Mouse (Mus musculus) C2C12 (cell line): ENCODE measurements at regions not wholly inside any gene's neighbourhood (a gene's known extent, or its start where the extent isn't known, plus 50 kb on each side); places are given as distances from the start of the nearest gene placed in this dataset.

Experiments used
- H3K27me3 ChIP-seq: one replicate; pipeline ENCODE4 v1.6.1; 2011; ENCODE audit not compliant: control insufficient read depth, insufficient read depth, insufficient read length
- H3K36me3 ChIP-seq: one replicate; pipeline ENCODE4 v1.6.1; 2011; ENCODE audit not compliant: control insufficient read depth, insufficient read depth
- H3K4me3 ChIP-seq: one replicate; pipeline ENCODE4 v1.5.1; 2011; ENCODE audit warnings: mild to moderate bottlenecking, control low read depth; ENCODE audit not compliant: poor library complexity, insufficient read depth, severe bottlenecking
- H3K79me2 ChIP-seq: one replicate; pipeline ENCODE4 v1.6.1; 2011; ENCODE audit not compliant: control insufficient read depth, insufficient read depth
- H3K79me3 ChIP-seq: one replicate; pipeline ENCODE4 v1.6.1; 2011; ENCODE audit warnings: low read depth, control low read depth
- H3ac ChIP-seq: one replicate; pipeline ENCODE3; 2011; ENCODE audit warnings: low read depth; ENCODE audit not compliant: control insufficient read depth, insufficient read length
- CEBPB ChIP-seq: IDR thresholded peaks from one replicate; pipeline ENCODE4 v1.6.1; 2011; ENCODE audit warnings: low read depth, mild to moderate bottlenecking, control low read depth, moderate library complexity
- CTCF ChIP-seq: IDR thresholded peaks from one replicate; pipeline ENCODE4 v1.5.1; 2011; ENCODE audit not compliant: control insufficient read depth, insufficient read depth, insufficient read length
- FOSL1 ChIP-seq: IDR thresholded peaks from one replicate; pipeline ENCODE4 v1.8.0; 2011; ENCODE audit warnings: mild to moderate bottlenecking, low read length; ENCODE audit not compliant: poor library complexity, insufficient read depth, severe bottlenecking
- MAX ChIP-seq: IDR thresholded peaks from one replicate; pipeline ENCODE4 v1.6.1; 2011; ENCODE audit warnings: mild to moderate bottlenecking, control low read depth
- MYOD1 ChIP-seq: IDR thresholded peaks from one replicate; pipeline ENCODE4 v1.6.1; 2011; ENCODE audit warnings: low read depth; ENCODE audit not compliant: control insufficient read depth, insufficient read length
- MYOG ChIP-seq: IDR thresholded peaks from one replicate; pipeline ENCODE4 v1.6.1; 2011; ENCODE audit not compliant: control insufficient read depth, insufficient read length; ENCODE audit errors: extremely low read depth
- USF1 ChIP-seq: IDR thresholded peaks from one replicate; pipeline ENCODE4 v1.6.1; 2011; ENCODE audit warnings: low read depth, mild to moderate bottlenecking, control low read depth, moderate library complexity

DNA sequence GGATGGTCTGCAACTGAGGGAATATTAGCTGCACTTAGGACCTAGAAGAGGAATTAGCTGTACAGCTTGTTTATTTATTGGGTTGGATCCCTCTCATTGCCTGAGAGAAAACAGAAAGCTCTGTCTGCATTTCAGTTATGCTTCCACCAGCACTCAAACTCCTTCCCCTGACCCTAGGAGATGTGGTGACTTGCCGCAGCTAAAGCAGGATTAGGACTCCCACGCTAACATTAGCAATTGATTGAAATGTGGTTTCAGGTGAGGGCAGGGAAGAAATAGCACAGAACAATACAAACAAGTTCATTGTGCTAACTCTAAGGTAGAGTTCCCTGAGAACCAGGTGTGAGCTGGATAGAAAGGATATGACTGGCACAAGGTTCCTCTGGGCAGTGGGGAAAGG is 496.9 kb upstream of the Btbd3 start:
- Histone ChIP-seq H3ac (no peak overlapping the region), H3K4me3 (no peak overlapping the region), H3K36me3 (no peaks in the 10 kb centered on the region), H3K79me3 (no peaks in the 10 kb centered on the region), H3K27me3 (no peaks in the 10 kb centered on the region), H3K79me2 (no peaks in the 10 kb centered on the region)
- no peak for TF ChIP-seq CTCF
- no peak for TF ChIP-seq MYOD1
- no peak for TF ChIP-seq USF1
- TF ChIP-seq CEBPB = no peak
- TF ChIP-seq MYOG = no peak
- TF ChIP-seq FOSL1 = no peak
- no peak for TF ChIP-seq MAX

DNA sequence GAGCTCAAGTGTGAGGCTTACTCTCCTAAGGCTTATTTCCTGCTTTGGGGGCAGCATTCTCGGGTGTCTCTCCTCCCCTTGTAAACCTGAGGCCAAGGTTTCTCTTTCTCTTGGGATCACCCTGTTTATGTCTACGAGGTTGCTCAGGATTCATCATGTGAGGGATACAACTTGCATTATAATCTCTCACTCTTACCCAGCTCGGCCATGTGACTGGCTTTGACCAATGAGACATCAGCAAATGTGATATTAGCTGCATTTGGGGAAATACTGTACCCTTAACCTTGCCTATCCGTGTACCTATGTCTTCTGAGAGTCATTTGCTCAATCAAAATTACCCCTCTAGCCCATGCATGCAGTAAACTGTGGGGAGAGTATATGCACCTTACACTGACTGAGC is 498.0 kb upstream of the Btbd3 start:
- Histone ChIP-seq H3K79me3 (no peaks in the 10 kb centered on the region), H3K36me3 (no peaks in the 10 kb centered on the region), H3K27me3 (no peaks in the 10 kb centered on the region), H3ac (no peak overlapping the region), H3K79me2 (no peaks in the 10 kb centered on the region), H3K4me3 (no peak overlapping the region)
- TF ChIP-seq MYOG = no peak
- TF ChIP-seq USF1 = peak; percentile 75

DNA sequence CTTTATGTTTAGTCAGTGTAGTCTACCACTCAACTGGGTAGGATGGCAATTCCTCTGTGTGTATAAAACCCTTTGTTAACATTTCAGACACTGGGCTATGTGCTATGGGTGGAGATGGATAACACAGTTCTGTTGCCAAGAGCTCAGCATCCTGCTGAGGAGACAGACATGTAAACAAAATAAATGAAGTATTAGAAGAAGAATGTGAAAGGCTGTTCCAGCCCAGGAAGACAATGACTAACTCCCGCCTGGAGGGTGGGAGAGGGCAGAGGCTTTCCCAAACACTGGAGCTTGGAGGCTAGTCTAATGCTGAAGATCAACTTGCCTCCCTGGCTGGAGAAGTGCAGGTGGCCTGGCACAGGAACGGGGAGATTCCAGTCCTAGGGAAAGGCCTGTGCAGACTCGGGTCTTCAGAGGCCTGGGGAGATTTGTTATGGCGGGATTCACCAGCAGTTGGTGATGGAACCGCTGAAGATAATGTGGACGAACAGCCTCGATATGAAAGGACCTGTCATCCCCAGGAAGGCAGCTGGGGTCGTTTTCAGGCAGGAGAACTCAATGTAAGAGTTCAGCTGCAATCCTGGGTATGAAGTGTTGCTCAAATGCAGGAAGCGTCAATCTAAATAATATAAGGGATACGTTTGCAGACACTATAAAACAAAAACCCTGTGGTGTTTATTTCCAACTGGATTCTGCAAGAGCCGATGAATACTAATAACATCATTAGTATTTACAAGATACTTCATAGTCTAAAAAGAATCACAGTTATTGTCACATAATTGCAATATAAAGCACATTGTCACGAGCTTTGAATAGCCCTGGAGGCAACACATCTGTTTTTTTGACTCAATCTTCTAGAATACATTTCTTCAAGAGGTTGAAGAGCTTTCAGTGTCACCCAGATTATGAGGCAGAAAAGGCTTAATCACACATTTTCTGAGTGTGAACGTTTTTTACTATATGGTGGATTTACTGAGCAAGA is 498.8 kb upstream of the Btbd3 start:
- H3K79me3 ChIP-seq = no peaks in the 10 kb centered on the region
- H3K27me3 ChIP-seq = no peaks in the 10 kb centered on the region
- TF ChIP-seq FOSL1 = no peak
- no peaks in the 10 kb centered on the region for H3K36me3 ChIP-seq
- no peak overlapping the region for H3ac ChIP-seq
- no peaks in the 10 kb centered on the region for H3K79me2 ChIP-seq
- no peak overlapping the region for H3K4me3 ChIP-seq

DNA sequence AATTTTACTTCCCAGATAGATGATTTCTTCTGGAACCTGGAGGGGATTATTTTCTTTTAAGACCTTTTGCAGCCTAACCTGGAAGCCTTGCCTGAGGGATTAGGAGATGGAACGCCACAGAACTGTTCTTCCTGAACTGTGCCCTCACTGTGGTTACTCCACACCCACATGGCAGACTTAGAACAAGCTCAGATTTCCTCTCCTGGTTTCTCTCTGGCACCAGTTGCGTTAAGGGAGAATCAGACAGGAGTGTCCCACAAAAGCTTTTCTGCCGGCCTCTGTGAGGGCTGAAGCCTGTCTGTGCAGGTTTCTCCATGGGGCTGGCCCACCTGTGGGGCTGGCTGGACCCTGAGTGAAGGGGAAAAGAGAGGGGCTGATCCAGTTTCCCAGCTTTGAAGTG is 500.1 kb upstream of the Btbd3 start:
- no peaks in the 10 kb centered on the region for H3K79me3 ChIP-seq
- H3K36me3 ChIP-seq = no peaks in the 10 kb centered on the region
- no peaks in the 10 kb centered on the region for H3K27me3 ChIP-seq
- no peak overlapping the region for H3ac ChIP-seq
- TF ChIP-seq CEBPB (no peak), MAX (no peak), CTCF (no peak), FOSL1 (no peak), MYOG (no peak), MYOD1 (no peak), USF1 (no peak)
- no peaks in the 10 kb centered on the region for H3K79me2 ChIP-seq
- no peak overlapping the region for H3K4me3 ChIP-seq

DNA sequence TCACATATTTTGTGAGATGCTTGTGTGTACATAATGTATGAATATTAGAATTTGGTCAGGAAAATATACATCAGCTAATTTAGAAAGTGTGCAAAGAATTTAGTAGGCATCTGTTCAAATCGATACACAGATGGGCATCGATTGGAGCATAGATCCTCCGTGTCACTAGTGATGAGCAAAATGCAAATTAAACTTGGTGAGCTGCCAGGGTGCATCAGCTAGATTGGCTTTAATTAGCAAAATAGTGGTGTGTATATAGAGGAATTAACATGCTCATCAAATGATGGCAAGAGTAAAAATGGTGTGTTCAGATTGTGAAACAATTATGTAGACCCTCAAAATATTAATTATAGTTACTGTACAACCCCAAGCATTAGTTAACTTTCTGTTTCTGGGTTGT is 501.9 kb upstream of the Btbd3 start:
- Histone ChIP-seq H3K79me3 (no peaks in the 10 kb centered on the region), H3K27me3 (no peaks in the 10 kb centered on the region), H3ac (no peak overlapping the region), H3K79me2 (no peaks in the 10 kb centered on the region), H3K4me3 (no peak overlapping the region), H3K36me3 (no peaks in the 10 kb centered on the region)
- TF ChIP-seq MAX (no peak), MYOD1 (no peak), USF1 (no peak), CEBPB (no peak), FOSL1 (no peak), CTCF (no peak), MYOG (no peak)

DNA sequence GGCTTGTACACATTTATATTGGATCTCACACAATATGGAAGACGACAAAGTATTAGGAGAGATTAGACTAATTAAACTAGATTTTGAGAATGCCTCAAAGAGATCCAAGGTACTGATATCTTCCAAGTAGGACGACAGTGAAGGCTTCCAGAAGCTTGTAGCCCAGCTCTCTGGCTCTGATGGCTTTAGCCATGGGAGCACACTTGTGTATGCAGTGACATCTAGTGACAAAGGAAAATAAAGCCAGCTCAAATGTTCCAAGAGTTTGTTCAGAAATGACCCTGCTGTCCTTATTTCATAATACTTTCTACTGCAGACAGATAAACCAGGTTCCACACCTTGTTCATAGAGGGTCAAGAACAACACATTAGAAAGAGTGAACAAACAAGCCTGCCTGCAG is 524.0 kb upstream of the Btbd3 start:
- Histone ChIP-seq H3K79me2 (no peaks in the 10 kb centered on the region), H3ac (no peak overlapping the region)
- no peak for TF ChIP-seq FOSL1
- TF ChIP-seq MYOG = no peak
- TF ChIP-seq CEBPB = no peak
- peak; percentile 31 for TF ChIP-seq CTCF
- TF ChIP-seq MYOD1 = no peak
- TF ChIP-seq USF1 = no peak
- TF ChIP-seq MAX = peak; percentile 16

More for the DNA sequence above, 524.0 kb upstream of the Btbd3 start:
- H3K27me3 ChIP-seq = no peaks in the 10 kb centered on the region
- no peaks in the 10 kb centered on the region for H3K79me3 ChIP-seq
- no peaks in the 10 kb centered on the region for H3K36me3 ChIP-seq
- H3K4me3 ChIP-seq = no peak overlapping the region
